Mouse (Mus musculus): ENCODE results near the gene Alkbh2. TPM values are rescaled to one million over a fixed set of nuclear protein-coding genes. Genes with fewer than 3 reads are reported as not detected.

Gene Alkbh2
- 9.9 and 10.3 TPM in 2 replicates for total RNA-seq (2021)
- long read RNA-seq, experiment 1, partial matches to known transcripts, result 7 of 14 reads
- long read RNA-seq, experiment 1, other reads (novel, unspliced or antisense), result 6 of 14 reads
- long read RNA-seq, experiment 2, partial matches to known transcripts, result 0 of 5 reads
- long read RNA-seq, experiment 2, other reads (novel, unspliced or antisense), result 3 of 5 reads

GRCm38 (mm10) chr5:114127374-114128349, at the start of gene Alkbh2:
Gene Alkbh2 (minus strand): TSS chr5:114128218.
- peak; percentile 93 for DNase-seq

DNA sequence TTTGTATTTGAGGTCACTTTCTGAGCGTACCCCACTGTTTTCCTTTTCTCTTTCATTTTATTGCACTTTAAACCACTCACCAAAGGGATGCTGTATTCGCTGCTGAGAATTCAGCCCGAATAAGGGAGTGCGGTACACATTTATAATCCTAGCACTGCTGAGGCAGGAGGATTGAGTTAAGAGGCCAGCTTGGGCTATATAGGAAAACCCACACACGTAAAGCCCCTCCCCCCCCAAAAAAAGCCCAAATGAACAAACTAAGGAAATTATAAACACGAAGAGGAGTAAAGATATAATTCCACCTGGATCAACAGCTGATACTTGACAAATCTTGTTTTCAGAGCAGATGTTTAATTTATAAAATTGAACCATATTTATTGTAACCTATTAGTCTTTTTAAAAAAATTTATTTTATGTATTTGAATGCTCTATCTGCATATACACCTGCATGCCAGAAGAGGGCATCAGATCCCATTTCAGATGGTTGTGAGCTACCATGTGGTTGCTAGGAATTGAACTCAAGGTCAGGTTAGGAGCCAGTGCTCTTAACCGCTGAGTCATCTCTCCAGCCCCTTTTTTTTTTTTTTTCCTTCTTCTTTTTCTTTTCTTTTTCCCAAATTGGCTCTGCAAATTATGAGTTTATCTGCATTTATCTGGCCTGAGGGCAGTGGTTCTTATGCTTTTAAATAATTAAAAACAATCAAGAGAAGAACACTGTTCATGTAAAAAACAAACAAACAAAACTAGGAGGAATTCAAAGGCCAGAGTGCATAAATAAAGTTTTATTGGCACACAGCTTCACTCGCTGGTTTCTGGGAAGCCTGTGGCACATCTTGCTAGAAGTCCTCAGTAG, 48.8 kb upstream of the Alkbh2 start:
- DNase-seq, result no peak

DNA sequence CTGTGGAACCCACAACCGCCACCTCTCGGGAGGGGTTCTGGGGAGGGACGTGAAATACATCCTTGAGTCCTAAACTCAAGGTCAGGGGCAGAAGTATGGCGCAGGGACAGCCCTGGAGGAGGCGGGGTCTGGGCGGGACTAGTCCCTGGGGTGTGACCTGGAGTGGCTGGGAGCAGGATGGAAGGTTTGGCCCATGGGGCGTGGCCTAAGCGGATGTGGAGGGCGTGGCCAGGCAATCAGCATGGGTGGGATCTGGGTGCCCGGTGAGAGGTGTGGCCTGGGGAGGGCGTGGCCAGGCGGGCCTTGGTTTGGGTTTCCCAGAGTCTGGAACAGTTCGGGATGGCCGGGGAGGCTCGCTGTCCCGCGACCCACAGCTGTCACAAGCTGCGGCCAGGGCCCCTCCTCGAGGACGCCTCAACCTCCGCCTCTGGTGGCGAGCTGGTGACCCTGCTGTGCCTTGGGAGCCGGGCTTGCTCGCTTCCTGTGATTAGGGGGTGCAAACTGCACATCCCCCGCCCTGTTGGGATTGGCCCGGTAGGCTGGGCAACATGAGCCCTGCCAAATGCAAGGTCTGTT, 47.7 kb upstream of the Alkbh2 start:
- DNase-seq, result peak; percentile 99

DNA sequence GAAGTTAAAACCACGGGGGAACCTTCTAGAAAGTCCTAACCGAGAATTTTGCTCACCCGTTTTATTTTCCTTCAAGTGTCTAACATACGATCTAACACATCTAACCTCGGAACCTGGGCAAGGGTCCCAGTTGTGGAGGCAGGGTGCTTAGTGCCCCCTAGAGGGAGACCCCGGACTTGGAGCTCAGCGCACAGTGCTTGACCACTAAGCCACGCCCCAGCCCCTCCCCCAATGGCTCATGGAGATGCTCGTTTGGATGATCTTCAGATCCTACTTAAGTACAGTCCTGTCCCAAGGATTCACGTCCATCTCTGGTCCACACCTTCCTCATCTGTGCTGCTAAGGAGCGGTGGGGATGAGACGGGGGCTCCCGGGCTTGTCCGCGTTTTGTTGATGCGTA, 46.6 kb upstream of the Alkbh2 start:
- peak; percentile 73 for DNase-seq

- no peak for DNase-seq
These were observed 46.0 kb upstream of the Alkbh2 start for GRCm38 (mm10) chr5:114173877-114174581.

DNA sequence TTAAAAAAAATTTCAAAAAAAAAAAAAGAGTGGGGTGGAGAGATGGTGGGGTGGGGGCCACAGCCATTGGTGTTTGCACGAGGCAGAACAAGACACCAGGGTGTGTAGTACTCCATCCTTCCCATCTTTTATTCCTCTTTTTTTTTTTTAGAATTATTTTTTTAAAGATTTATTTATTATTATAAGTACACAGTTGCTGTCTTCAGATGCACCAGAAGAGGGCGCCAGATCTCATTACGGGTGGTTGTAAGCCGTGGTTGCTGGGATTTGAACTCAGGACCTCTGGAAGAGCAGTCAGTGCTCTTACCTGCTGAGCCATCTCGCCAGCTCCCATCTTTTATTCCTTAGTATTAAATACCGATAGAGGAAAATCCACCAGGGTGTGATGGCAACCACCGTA, 45.4 kb upstream of the Alkbh2 start:
- DNase-seq, result no peak

DNA sequence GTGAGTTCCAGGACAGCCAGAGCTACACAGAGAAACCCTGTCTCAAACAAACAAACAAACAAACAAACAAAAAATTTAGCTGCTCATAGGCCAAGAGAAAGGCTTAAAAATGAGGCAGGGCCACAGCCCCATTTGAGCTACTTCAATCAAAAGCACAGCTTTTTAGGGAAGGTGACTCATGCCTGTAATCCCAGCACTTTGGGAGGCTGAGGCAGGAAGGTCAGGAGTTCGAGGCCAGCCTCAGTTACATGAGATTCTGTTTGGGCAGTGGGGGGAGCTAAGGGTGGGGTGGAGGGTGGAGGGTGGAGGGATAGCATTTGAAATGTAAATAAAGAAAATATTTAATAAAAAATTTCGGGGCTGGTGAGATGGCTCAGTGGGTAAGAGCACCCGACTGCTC, 44.9 kb upstream of the Alkbh2 start:
- no peak for DNase-seq

GRCm38 (mm10) chr5:114170345-114170744, 42.3 kb upstream of the Alkbh2 start:
- DNase-seq, result no peak

GRCm38 (mm10) chr5:114163117-114163696, 35.2 kb upstream of the Alkbh2 start:
- DNase-seq, result no peak

DNA sequence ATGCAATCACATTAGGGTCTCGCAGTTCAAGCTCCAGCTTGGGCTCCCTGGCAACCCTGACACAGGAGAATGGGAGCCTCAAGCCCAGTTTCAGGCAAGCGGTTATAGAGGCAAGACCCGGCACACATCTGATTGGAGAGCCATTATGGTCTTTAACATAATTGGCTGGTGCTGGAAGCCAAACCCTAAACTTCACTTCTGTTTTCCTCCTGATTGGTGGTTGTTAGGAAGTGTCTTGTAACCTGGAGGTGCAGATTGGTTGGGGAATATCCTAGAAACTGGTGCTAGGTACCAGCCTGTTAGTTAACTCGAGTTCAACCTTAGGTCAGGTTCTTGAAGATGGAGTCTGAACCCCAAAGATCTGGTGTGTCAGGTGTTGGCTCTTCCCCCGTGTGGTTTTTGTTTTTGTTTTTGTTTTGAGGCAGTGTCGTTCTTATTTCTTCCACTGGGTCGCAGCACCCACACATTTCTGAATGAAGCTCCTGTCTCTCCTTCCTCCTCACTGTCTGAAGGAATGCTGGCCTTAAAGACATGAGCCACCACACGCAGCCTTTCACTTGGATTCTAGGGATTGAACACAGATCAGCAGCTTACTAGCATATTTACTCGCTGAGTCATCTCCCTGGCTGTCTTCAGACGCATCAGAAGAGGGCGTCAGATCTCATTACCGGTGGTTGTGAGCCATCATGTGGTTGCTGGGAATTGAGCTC, 34.2 kb upstream of the Alkbh2 start:
- no peak for DNase-seq

- DNase-seq, result peak; percentile 53
These were observed 33.4 kb upstream of the Alkbh2 start for GRCm38 (mm10) chr5:114161424-114161823.

- DNase-seq, result peak; percentile 71
These were observed 29.2 kb upstream of the Alkbh2 start for GRCm38 (mm10) chr5:114157236-114157635.

- DNase-seq, result peak; percentile 61
These were observed 27.3 kb upstream of the Alkbh2 start for GRCm38 (mm10) chr5:114155168-114155933.

GRCm38 (mm10) chr5:114154765-114155164, 26.7 kb upstream of the Alkbh2 start:
- DNase-seq, result no peak

DNA sequence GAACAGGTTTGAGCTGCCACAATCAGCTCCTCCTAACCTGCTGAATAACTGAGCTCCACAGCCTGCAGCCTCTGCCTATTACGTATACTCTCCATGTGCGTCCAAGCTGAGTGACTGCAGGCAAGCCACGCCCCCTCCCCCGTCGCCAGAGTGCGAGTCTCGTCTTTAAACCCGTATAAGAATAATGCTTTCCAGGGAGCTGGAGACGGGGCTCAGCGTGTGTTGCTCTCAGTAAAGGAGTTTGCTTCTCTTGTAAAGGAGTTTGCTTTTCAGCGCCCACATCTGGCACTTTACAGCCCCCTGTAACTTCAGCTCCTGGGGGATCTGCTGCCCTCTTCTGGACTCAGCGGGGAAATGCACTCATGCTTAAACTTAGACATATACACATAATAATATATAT, 25.5 kb upstream of the Alkbh2 start:
- DNase-seq, result peak; percentile 54

GRCm38 (mm10) chr5:114152359-114153092, 24.5 kb upstream of the Alkbh2 start:
- peak; percentile 70 for DNase-seq

DNA sequence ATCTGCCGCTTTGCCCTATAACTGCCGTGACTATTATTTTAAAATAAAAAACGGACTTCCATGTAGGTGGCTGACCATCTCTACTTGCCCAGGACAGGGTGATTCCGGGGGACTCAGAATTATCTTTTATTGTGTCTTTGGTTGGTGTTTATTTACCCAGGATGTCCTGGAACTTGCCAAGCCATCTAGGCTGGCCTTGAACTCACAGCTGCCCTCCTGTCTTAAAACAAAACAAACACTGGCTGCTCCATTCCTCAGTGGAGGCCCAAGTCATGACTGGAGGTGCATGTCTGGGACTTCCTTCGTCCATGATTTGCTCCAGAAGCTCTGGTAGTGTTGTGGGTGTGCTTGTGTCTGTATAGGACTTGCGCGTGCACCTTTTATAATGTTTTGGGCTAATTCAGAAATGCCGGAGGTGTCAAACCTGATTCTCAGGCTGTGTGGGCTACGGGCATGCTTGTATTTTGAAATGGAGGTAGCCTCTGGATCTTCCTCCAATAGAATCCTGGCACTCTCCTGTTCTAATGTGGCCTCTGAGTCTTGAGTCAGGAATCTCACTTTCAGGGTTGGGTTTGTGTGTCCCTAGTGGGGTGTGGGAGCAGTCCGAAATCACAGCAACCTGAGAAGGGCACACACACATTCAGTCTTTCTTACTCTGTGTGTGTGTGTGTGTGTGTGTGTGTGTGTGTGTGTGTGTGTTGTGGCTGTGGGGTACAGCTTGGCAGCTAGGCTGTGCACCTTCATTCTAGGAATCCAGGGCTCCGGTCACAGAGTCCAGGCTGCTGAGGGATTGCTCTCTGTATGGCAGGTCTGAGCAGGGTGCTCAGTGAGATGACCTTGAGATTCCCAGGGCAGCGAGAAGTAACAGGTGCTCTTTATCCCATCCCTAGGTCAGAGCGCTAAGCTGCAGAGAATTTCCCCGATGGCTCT, 19.3 kb upstream of the Alkbh2 start:
- no peak for DNase-seq

Data from adrenal gland, postnatal 14 days (tissue).